Mouse (Mus musculus): ENCODE data around the gene Slc13a4. TPM values are rescaled to one million over a fixed set of nuclear protein-coding genes. Genes with fewer than 3 reads are reported as not detected.

The Slc13a4 gene
- polyA plus RNA-seq, 2 experiments from 2014 or later, result 0.25 TPM; not detected in 1

DNA sequence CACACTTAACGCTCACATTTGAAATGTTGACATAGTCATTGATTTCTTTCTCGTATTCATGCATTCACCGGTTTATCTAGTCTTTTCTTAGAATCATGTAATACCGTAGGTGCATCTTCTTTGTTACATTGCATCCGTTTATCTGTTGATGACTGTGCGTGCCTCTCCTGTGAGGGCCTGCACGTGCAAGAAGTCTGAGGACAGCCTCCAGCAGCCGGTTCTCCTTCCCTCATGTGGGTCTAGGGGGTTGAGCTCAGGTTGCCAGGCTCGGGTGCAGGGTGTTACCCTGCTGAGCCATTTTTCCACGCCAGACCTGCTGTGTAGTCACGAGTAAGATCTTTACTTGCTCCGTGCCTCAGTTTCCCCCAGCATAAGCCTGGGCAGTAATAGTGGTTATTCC, 52.9 kb downstream of the Slc13a4 start:
- ATAC-seq, result no peak

DNA sequence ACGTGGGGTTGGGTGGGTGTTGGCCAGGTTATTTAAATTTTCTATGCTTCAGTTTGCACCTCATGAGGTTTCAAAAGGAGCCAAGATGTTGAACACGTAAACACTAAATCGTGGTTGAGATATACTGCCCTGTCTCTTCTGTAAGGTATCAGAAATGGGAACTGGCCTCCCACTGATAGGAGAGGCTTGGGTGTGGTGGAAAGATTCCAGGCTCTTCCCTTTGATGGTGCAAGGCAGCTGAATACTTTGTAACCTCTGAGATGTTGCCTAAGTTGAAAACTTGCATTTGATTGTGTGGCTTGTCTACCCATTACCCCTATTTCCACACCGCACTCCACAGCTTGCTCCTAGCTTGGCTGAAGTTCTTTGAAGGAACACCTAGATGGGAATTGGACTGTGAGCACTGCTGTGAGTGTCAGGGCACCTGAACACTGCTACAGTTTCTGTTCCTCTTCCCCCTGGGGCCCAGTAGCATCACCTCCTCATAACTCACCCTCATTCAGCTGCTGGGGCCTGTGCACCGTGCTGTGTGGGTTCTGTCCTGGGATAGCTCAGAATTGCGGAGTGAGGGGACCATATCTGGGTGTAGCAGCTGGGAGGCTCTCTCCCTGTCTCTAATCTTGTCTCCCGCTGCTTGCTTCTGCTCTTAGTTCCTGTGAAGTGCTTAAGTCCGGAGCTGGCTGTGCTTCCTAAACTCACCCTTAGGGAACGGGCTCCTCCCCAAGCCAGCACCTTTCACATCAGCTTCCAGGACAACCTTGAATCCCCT, 53.6 kb downstream of the Slc13a4 start:
- no peak for ATAC-seq

GRCm38 (mm10) chr6:35253474-35253873, 54.5 kb downstream of the Slc13a4 start:
- ATAC-seq, result no peak

DNA sequence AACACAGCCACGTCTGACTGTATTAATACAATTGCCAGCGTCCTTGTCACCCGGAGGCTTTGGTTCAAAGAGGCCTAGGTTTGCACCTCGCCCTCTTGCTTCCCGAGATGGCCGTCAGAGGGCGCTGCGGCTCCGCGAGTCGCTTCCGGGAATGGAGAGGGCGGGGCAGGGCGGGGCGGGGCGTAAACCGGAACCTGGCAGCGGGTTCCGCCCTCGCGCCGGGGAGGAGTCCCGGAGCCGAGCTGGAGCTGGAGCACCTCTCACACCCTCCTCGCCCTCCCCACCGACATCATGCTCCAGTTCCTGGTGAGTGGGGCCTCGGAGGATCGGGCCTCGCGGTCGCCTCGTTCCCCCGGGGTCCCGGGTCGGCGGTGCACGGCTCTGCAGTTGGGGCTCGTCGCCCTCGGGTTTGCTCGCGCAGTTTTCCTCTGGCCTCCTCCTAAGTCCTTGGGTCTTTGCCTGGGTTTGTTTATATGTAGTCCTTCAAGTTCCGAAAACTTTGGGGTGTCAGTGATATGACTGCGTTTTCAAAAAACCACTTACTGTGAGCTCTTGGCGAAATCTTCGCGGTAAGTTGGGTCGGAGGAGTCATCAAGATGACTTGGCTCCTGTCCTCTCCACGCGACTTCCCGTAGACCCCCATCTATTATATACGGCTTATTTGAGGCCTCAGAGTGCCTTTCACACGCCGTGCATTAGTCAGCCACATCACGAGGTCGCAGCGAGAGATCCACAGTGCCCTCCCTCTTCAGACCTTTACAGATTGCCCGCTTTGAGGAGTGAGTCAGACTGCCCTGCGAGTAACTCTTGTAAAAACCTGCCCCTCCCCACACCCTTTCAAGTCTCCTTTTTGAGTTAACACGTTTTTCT, 55.2 kb downstream of the Slc13a4 start:
- peak; percentile 92 for ATAC-seq

DNA sequence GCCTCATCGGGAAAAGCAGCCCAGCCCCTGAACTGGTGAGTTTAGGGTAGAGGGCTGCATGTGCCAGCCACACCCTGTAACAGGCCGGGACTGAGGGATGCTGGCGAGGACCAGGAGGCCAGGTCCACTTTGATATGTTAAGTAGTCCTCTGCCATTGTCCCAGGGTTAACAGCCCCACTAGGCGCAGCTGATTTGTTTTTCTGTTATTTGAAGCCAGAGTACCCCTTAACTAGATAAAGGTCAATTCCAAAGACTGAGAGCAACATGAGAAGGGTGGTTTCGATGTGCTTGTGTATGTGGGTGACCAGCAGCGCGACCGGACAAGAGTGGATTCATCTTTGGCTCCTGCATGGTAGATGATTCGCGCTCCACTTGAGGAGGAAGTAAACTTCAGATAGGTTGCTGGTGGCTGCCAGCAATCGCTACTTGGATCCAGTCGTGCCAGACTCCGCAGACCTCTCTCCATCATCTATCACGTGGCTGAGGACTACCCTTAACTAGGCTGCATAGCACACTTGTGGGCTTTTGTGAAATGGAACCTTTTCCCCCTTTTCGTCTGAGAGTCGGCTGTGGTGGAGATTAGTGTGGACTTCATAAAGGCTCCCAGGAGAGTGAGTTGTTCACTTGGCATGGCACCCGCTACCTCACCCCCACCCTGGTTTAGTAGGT, 56.0 kb downstream of the Slc13a4 start:
- no peak for ATAC-seq

- peak; percentile 63 for ATAC-seq
These were observed 62.8 kb downstream of the Slc13a4 start for GRCm38 (mm10) chr6:35245086-35245485.

DNA sequence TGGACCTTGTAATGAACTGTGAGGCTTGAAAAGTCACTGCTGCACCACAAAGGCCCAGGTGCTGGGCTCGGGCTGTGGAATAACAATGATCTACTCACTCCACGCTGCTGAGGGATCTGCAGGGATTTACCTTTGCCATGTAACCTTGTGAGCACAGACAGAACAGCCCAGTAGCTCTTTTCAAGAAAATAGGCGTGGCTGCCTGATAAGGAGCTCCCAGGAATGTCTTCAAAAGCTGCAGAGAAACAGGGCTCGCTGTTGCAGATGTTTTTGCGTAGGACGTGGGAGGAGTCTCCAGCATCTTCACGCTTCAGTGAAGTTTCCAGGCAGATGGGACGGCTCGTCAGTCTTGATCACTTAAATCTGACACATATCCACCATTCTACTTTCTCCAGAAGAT, 63.9 kb downstream of the Slc13a4 start:
- no peak for ATAC-seq

GRCm38 (mm10) chr6:35243252-35243651, 64.7 kb downstream of the Slc13a4 start:
- ATAC-seq, result no peak

GRCm38 (mm10) chr6:35236108-35236785, 71.7 kb downstream of the Slc13a4 start:
- no peak for ATAC-seq

DNA sequence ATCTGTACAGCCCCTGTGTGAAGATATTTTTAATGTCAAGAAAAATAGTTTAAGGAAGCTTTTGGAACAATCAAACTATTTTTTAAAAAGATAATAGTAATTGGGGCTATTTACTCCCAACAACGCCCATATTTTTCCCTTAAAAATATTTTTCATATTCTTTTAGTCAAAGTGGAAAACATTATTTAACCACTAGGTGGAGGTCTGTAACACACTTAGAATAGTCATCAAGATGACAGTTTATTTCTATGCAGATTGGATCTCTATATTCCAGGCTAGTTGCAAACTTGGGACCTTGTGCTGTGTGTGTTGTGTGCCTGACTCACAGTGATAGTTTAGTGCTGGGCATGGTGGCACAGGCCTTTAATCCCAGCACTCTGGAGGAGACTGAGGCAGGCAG, 78.5 kb downstream of the Slc13a4 start:
- ATAC-seq, result no peak

DNA sequence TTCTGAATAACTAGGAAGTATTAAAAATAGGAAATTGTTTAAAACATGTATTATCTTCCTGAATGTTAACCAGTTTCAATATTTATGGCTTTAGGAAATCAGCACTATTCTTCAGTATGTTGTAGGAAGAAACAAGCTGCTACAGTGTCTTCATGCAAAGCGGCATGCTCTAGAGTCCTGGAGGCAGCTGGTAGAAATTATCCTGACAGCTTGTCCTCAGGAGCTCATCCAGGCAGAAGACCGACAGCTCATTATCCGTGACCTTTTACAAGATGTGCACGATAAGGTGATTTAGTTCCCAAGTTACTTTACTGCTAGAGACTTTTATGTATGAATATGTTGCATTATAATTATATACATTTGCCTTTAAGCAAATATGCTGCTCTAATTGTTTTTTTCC, 82.2 kb downstream of the Slc13a4 start:
- no peak for ATAC-seq

Other genes with a start within 250 kb of the Slc13a4 start
- gene Cnot4, start 174.4 kb downstream of the Slc13a4 start, polyA plus RNA-seq (2017; shearing (Covaris generic)), result 10 to 100 TPM; 38.4 to 56.6 TPM
- gene Nup205, start 130.7 kb downstream of the Slc13a4 start, polyA plus RNA-seq (2017; shearing (Covaris generic)), result 10 to 100 TPM; 18.0 to 18.6 TPM
- gene Fam180a, start 18.0 kb upstream of the Slc13a4 start, polyA plus RNA-seq (2017; shearing (Covaris generic)), result not detected
- 10 to 100 TPM; 82.0 to 98.9 TPM for gene Mtpn, start 231.8 kb upstream of the Slc13a4 start, polyA plus RNA-seq (2017; shearing (Covaris generic))

Data from activated CD4-positive, CD25-positive, alpha-beta regulatory T cell, adult 4 months (primary cell).